Mouse (Mus musculus) erythroblast, embryonic 14.5 days (primary cell): ENCODE results near the gene Foxp1.

ENCODE experiments used
- GATA1 ChIP-seq: IDR thresholded peaks from 2 replicates; pipeline ENCODE4 v1.6.1; 2012; ENCODE audit warnings: low read length, inconsistent platforms, mixed read lengths
- TAL1 ChIP-seq: IDR thresholded peaks from 3 replicates; pipeline ENCODE4 v1.6.1; 2012; ENCODE audit warnings: low read length, inconsistent platforms, mixed read lengths

DNA sequence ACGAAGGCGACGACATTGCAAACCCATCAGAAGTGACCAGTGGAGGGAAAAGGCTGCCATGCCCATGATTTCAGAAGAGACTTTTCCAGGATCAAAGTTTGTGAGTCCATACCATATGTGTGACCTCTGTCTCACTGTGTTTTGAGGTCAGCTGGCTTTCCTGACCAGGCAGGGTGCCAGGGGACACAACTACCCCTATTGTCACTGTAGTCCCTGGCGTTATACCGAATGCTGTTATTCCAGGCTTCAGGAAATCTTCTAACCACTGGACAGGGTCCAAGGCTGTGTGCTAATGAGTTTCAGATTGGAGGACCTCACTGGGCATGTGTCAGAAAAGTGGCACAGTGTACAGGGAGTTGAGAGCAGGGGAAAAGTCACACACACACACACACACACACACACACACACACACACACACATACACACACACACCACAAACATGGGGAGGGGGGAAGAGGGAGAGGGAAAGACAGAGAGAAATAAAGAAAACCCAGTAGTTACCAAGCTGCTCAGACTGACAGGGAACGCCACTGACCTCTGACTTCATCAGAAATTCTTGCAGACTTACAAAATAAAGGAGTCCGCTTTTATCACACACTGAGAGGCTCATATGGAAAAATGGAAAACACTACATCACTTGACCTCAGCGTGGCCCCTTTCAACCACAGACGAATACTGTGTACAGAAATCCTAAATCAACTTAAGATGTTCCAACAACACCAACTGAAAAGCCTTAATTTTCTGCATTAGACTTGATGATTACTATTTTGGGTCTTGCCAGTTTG, 456.8 kb downstream of the Foxp1 start:
- TF ChIP-seq GATA1 = no peak
- no peak for TF ChIP-seq TAL1
